Mouse (Mus musculus): Measurements from ENCODE around the gene Hdhd5. TPM values are rescaled to one million over a fixed set of nuclear protein-coding genes. Genes with fewer than 3 reads are reported as not detected.
A peak's percentile ranks its signal among the peaks of the same experiment; 100 is the strongest.

Hdhd5 gene
- polyA plus RNA-seq, 1 experiment from 2014 or later = 16.0 TPM

- Histone ChIP-seq H3K27ac (peak overlapping the region; percentile 7), H3K9me3 (replicated peaks) (no peaks in the 10 kb centered on the region), H3K4me3 (no peak overlapping the region), H3K36me3 (no peaks in the 10 kb centered on the region), H3K27me3 (replicated peaks) (peaks cover 15% of the 10 kb centered on the region), H3K4me2 (peak overlapping the region; percentile 98), H3K9ac (no peak overlapping the region), H3K4me1 (peaks cover 70% of the 10 kb centered on the region)
- ATAC-seq = no peak
- WGBS (ENCODE audit: insufficient replicate concordance) = 17% methylated on average over 4 of the region's 4 CpGs
Measured at GRCm38 (mm10) chr6:120465393-120465792, 65.7 kb downstream of the Hdhd5 start.

- H3K9ac ChIP-seq = peak overlapping the region; percentile 85
- H3K4me1 ChIP-seq = peaks cover 61% of the 10 kb centered on the region
- no peak for ATAC-seq
- peak overlapping the region; percentile 98 for H3K4me2 ChIP-seq
- WGBS (ENCODE audit: insufficient replicate concordance) = 33% methylated on average over 9 of the region's 9 CpGs
- H3K4me3 ChIP-seq = peak overlapping the region; percentile 80
- H3K27ac ChIP-seq = peak overlapping the region; percentile 57
- no peaks in the 10 kb centered on the region for H3K36me3 ChIP-seq
- H3K9me3 ChIP-seq (replicated peaks) = no peaks in the 10 kb centered on the region
- H3K27me3 ChIP-seq (replicated peaks) = peaks cover 15% of the 10 kb centered on the region
Measured at GRCm38 (mm10) chr6:120464406-120464939, 66.6 kb downstream of the Hdhd5 start.

- H3K27me3 ChIP-seq (replicated peaks) = peaks cover 15% of the 10 kb centered on the region
- peak overlapping the region; percentile 80 for H3K4me3 ChIP-seq
- peaks cover 57% of the 10 kb centered on the region for H3K4me1 ChIP-seq
- no peaks in the 10 kb centered on the region for H3K9me3 ChIP-seq (replicated peaks)
- peak; percentile 24; the same call in 1 of the 2 replicates for ATAC-seq
- H3K4me2 ChIP-seq = peak overlapping the region; percentile 98
- H3K36me3 ChIP-seq = no peaks in the 10 kb centered on the region
- H3K27ac ChIP-seq = peak overlapping the region; percentile 81
- 1% methylated on average over 11 of the region's 11 CpGs for WGBS (ENCODE audit: insufficient replicate concordance)
- peak overlapping the region; percentile 85 for H3K9ac ChIP-seq
Measured at GRCm38 (mm10) chr6:120463884-120464283, 67.2 kb downstream of the Hdhd5 start.

- Histone ChIP-seq H3K4me1 (peaks cover 53% of the 10 kb centered on the region), H3K4me3 (peak within 1 kb of the TSS; percentile 80), H3K27me3 (replicated peaks) (peaks cover 15% of the 10 kb centered on the region), H3K36me3 (no peaks in the 10 kb centered on the region), H3K9me3 (replicated peaks) (no peaks in the 10 kb centered on the region), H3K9ac (peak within 1 kb of the TSS; percentile 85), H3K4me2 (peak within 1 kb of the TSS; percentile 98), H3K27ac (peak within 1 kb of the TSS; percentile 81)
- under 1% methylated on average over 90 of the region's 90 CpGs for WGBS (ENCODE audit: insufficient replicate concordance)
- peak; percentile 89 for ATAC-seq
Measured at GRCm38 (mm10) chr6:120463086-120463871, 67.8 kb downstream of the Hdhd5 start, which contains the start of gene Il17ra. Gene Il17ra, plus strand, starts transcription at chr6:120463247.

GRCm38 (mm10) chr6:120462251-120462650 is 68.9 kb downstream of the Hdhd5 start:
- Histone ChIP-seq H3K4me3 (no peak overlapping the region), H3K27ac (no peak overlapping the region), H3K4me2 (no peak overlapping the region), H3K4me1 (peaks cover 45% of the 10 kb centered on the region), H3K27me3 (replicated peaks) (peaks cover 15% of the 10 kb centered on the region), H3K9me3 (replicated peaks) (no peaks in the 10 kb centered on the region), H3K9ac (no peak overlapping the region), H3K36me3 (no peaks in the 10 kb centered on the region)
- no peak for ATAC-seq
- WGBS (ENCODE audit: insufficient replicate concordance) = 58% methylated on average over 6 of the region's 6 CpGs

- no peak overlapping the region for H3K9ac ChIP-seq
- H3K4me2 ChIP-seq = no peak overlapping the region
- H3K27me3 ChIP-seq (replicated peaks) = peaks cover 15% of the 10 kb centered on the region
- no peak overlapping the region for H3K27ac ChIP-seq
- H3K9me3 ChIP-seq (replicated peaks) = no peaks in the 10 kb centered on the region
- H3K4me3 ChIP-seq = no peak overlapping the region
- H3K36me3 ChIP-seq = no peaks in the 10 kb centered on the region
- H3K4me1 ChIP-seq = peaks cover 34% of the 10 kb centered on the region
- WGBS (ENCODE audit: insufficient replicate concordance) = 57% methylated on average over 15 of the region's 15 CpGs
- ATAC-seq = no peak
Measured at GRCm38 (mm10) chr6:120461217-120461616, 69.9 kb downstream of the Hdhd5 start.

Other genes starting within 250 kb of the Hdhd5 start
- not detected in 2 replicates for gene D330020A13Rik, start 237.0 kb downstream of the Hdhd5 start, polyA plus RNA-seq (2016; fragmentation: Nextera tagmentation; extraction: Ambion mirVana)
- gene B4galnt3, start 236.8 kb downstream of the Hdhd5 start, polyA plus RNA-seq (2016; fragmentation: Nextera tagmentation; extraction: Ambion mirVana) = 0.23 and 0.25 TPM in 2 replicates
- gene Kdm5a, start 167.2 kb downstream of the Hdhd5 start, polyA plus RNA-seq (2016; fragmentation: Nextera tagmentation; extraction: Ambion mirVana) = 33.6 and 34.8 TPM in 2 replicates
- 20.5 and 21.7 TPM in 2 replicates for gene Ccdc77, start 166.9 kb downstream of the Hdhd5 start, polyA plus RNA-seq (2016; fragmentation: Nextera tagmentation; extraction: Ambion mirVana)
- gene Il17ra, start 68.1 kb downstream of the Hdhd5 start, polyA plus RNA-seq (2016; fragmentation: Nextera tagmentation; extraction: Ambion mirVana) = 13.3 and 14.8 TPM in 2 replicates
- gene Tmem121b, start 37.5 kb downstream of the Hdhd5 start, polyA plus RNA-seq (2016; fragmentation: Nextera tagmentation; extraction: Ambion mirVana) = 0.02 TPM in 1 of 2 replicates, not detected in the other
- gene Cecr2, start 135.1 kb upstream of the Hdhd5 start, polyA plus RNA-seq (2016; fragmentation: Nextera tagmentation; extraction: Ambion mirVana) = 8.8 and 10.4 TPM in 2 replicates
- 0.18 TPM in 1 of 2 replicates, not detected in the other for gene Slc25a18, start 242.3 kb upstream of the Hdhd5 start, polyA plus RNA-seq (2016; fragmentation: Nextera tagmentation; extraction: Ambion mirVana)